Mouse (Mus musculus) brain, embryonic 14.5 days (tissue): Measurements from ENCODE around the gene Gpr152. TPM values are rescaled to one million over a fixed set of nuclear protein-coding genes. Genes with fewer than 3 reads are reported as not detected.

Experiments
- DNase-seq: peaks from one replicate; pipeline ENCODE4 v3.0.0-alpha.2; 2011; ENCODE audit warnings: low read depth
- CTCF ChIP-seq: fragments of 200-500 bp; IDR thresholded peaks from 2 replicates; pipeline ENCODE4 v1.5.1; 2012; ENCODE audit warnings: inconsistent platforms, mild to moderate bottlenecking, moderate library complexity, borderline replicate concordance; ENCODE audit not compliant: insufficient read depth, insufficient read length; ENCODE audit errors: extremely low read depth
- POLR2A ChIP-seq: fragments of 200-500 bp; IDR thresholded peaks from 2 replicates; pipeline ENCODE4 v1.6.1; 2012; ENCODE audit warnings: mild to moderate bottlenecking, inconsistent platforms, borderline replicate concordance; ENCODE audit not compliant: poor library complexity, insufficient read depth, insufficient read length, severe bottlenecking; ENCODE audit errors: extremely low read depth
- polyA plus RNA-seq: library from polyadenylated mRNA; depleted of rRNA; stranded (reverse); fragments of >200 nt; gene quantifications from 2 replicates; pipeline ENCODE4 v1.2.3, GENCODE M21; 2012

Gene Gpr152
- polyA plus RNA-seq, 1 experiment = 0.08 TPM

GRCm38 (mm10) chr19:4099837-4100717 lies 39.5 kb upstream of the Gpr152 start, which contains the start of gene Pitpnm1:
Pitpnm1 (plus strand) TSS chr19:4099998.
- TF ChIP-seq CTCF = no peak
- no peak for TF ChIP-seq POLR2A
- DNase-seq = peak; percentile 23

- TF ChIP-seq POLR2A (no peak), CTCF (no peak)
- peak; percentile 68 for DNase-seq
Observed at GRCm38 (mm10) chr19:4100718-4101261, 38.8 kb upstream of the Gpr152 start.

DNA sequence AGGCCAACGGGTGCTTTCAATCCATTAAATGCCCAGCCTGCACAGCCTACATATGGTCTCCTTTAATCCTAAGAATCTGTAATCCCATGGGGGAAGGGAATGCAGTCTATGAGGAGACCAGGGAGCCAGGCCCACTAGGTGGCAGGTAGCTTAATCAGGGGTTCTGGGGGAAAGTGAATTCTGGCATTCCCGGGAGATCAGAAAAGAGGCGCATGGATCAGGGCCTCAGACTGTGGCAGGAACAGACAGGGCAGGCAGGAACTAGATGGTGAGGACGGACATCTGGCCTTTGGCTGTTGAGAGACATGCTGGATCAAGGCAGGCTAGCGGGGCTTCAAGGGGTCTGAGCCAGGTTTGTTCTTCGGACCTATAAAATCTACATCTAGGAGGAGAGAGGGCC lies 38.1 kb upstream of the Gpr152 start:
- peak; percentile 37 for DNase-seq
- TF ChIP-seq CTCF (no peak; the same call in 1 of the 2 replicates), POLR2A (no peak)

GRCm38 (mm10) chr19:4102049-4102448 lies 37.5 kb upstream of the Gpr152 start:
- no peak for DNase-seq
- TF ChIP-seq POLR2A (no peak), CTCF (no peak)

- TF ChIP-seq POLR2A (no peak), CTCF (no peak)
- no peak for DNase-seq
Observed at GRCm38 (mm10) chr19:4102626-4103025, 37.0 kb upstream of the Gpr152 start.

- no peak for TF ChIP-seq POLR2A
- TF ChIP-seq CTCF = no peak
- no peak for DNase-seq
Observed at GRCm38 (mm10) chr19:4103294-4103693, 36.3 kb upstream of the Gpr152 start.

GRCm38 (mm10) chr19:4103792-4104191 lies 35.8 kb upstream of the Gpr152 start:
- DNase-seq = no peak
- TF ChIP-seq CTCF (no peak), POLR2A (no peak)

DNA sequence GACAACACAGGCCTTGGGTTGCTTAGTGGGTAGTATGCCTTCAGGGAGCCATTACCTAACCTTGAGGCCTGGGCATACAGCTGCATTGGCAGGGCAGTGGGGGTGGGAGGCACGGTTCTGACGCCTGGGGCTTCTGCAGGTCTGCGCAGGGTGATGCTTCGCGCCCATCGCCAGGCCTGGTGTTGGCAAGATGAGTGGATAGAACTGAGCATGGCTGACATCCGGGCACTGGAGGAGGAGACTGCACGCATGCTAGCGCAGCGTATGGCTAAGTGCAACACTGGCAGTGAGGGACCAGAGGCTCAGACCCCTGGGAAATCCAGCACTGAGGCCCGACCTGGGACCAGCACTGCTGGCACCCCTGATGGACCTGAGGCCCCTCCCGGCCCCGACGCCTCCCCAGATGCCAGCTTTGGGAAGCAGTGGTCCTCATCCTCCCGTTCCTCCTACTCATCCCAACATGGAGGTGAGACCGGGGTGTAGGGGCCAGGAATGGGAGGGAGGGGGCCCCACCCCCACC lies 34.9 kb upstream of the Gpr152 start:
- DNase-seq = no peak
- TF ChIP-seq CTCF (no peak), POLR2A (no peak)

DNA sequence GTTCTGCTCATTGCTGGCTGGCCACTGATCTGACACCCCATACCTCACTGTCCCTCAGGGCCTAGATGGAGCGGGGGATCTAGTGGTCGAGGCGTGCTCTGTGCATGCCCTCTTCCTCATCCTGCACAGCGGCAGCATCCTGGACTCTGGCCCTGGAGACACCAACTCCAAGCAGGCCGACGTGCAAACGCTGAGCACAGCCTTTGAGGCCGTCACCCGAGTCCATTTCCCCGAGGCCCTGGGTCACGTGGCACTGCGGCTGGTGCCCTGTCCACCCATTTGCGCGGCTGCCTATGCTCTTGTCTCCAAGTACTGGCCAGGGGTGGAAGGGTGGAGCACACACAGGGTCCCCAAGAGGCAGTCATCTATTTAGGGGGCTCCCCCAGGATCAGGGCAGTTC lies 32.9 kb upstream of the Gpr152 start:
- TF ChIP-seq POLR2A = no peak
- no peak for TF ChIP-seq CTCF

GRCm38 (mm10) chr19:4108535-4108934 lies 31.1 kb upstream of the Gpr152 start:
- no peak for DNase-seq
- TF ChIP-seq CTCF = no peak
- TF ChIP-seq POLR2A = no peak

More for the DNA sequence above, 32.9 kb upstream of the Gpr152 start:
- no peak for DNase-seq
